Mouse (Mus musculus): ENCODE results near the gene Pou4f2. TPM values are rescaled to one million over a fixed set of nuclear protein-coding genes. Genes with fewer than 3 reads are reported as not detected.

Pou4f2 gene
- polyA plus RNA-seq, 1 experiment from 2014 or later, result not detected

DNA sequence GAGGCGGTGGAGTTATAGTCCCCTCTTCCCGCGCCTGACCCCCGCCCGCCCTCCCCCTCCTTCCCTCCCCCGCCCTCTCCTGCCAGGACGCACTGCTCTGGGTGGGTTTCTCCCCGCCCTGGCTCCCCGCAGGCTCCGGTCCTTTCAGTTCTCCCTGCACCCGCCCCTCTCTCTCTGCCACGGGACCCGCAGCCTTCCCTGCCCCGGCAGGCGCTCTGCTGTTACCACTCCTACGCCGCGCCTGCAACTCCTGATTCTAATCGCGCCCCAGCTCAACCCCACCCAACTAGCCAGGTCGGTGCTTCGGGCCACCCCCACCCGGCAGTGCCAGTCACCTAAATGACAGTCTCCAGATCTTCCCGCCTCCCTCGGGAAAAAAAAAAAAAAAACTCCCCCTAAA, 216 bp upstream of the Pou4f2 start:
- Histone ChIP-seq H3K9ac (ENCODE audit: low read depth, low read length) (no peak overlapping the region), H3K27ac (ENCODE audit: low read depth, low read length) (no peak overlapping the region), H3K4me1 (ENCODE audit: control insufficient read depth, insufficient read depth, low read length) (peaks cover 6% of the 10 kb centered on the region; the same call in 1 of the 2 replicates), H3K27me3 (ENCODE audit: control insufficient read depth, insufficient read depth, low read length) (peaks cover 90% of the 10 kb centered on the region), H3K36me3 (ENCODE audit: control insufficient read depth, insufficient read depth, low read length) (no peaks in the 10 kb centered on the region), H3K4me2 (peak overlapping the region; percentile 76), H3K4me3 (ENCODE audit: low read depth, low read length) (peak overlapping the region; percentile 51), H3K9me3 (replicated peaks; ENCODE audit: control insufficient read depth, low read length) (no peaks in the 10 kb centered on the region)
- ATAC-seq (replicated peaks; ENCODE audit: insufficient number of reproducible peaks, low FRiP score, low TSS enrichment), result no peak
- 2% methylated on average over 19 of the region's 25 CpGs for WGBS (ENCODE audit: insufficient replicate concordance)

DNA sequence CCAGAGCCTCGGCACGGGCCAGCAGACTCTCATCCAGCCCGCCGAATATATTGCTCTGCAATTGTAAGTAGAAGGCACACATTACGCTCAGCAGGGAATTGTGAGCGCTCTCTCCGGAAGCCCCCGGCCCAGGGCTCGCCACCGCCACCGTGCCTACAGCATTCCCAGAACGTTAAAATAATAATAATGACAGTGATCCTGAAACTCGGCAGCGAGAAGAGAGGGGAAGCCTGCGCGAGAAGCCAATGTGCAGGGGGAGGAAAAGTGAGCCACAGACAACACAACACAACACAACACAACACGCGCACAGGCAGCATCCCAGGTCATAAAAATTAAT, 853 bp downstream of the Pou4f2 start:
- Histone ChIP-seq H3K27ac (ENCODE audit: low read depth, low read length) (no peak overlapping the region), H3K4me1 (ENCODE audit: control insufficient read depth, insufficient read depth, low read length) (peaks cover 6% of the 10 kb centered on the region; the same call in 1 of the 2 replicates), H3K27me3 (ENCODE audit: control insufficient read depth, insufficient read depth, low read length) (peaks cover 84% of the 10 kb centered on the region), H3K36me3 (ENCODE audit: control insufficient read depth, insufficient read depth, low read length) (no peaks in the 10 kb centered on the region), H3K9ac (ENCODE audit: low read depth, low read length) (no peak overlapping the region), H3K4me2 (peak overlapping the region; percentile 76), H3K4me3 (ENCODE audit: low read depth, low read length) (peak overlapping the region; percentile 51), H3K9me3 (replicated peaks; ENCODE audit: control insufficient read depth, low read length) (no peaks in the 10 kb centered on the region)
- no peak for ATAC-seq (replicated peaks; ENCODE audit: insufficient number of reproducible peaks, low FRiP score, low TSS enrichment)
- 2% methylated on average over 18 of the region's 18 CpGs for WGBS (ENCODE audit: insufficient replicate concordance)

DNA sequence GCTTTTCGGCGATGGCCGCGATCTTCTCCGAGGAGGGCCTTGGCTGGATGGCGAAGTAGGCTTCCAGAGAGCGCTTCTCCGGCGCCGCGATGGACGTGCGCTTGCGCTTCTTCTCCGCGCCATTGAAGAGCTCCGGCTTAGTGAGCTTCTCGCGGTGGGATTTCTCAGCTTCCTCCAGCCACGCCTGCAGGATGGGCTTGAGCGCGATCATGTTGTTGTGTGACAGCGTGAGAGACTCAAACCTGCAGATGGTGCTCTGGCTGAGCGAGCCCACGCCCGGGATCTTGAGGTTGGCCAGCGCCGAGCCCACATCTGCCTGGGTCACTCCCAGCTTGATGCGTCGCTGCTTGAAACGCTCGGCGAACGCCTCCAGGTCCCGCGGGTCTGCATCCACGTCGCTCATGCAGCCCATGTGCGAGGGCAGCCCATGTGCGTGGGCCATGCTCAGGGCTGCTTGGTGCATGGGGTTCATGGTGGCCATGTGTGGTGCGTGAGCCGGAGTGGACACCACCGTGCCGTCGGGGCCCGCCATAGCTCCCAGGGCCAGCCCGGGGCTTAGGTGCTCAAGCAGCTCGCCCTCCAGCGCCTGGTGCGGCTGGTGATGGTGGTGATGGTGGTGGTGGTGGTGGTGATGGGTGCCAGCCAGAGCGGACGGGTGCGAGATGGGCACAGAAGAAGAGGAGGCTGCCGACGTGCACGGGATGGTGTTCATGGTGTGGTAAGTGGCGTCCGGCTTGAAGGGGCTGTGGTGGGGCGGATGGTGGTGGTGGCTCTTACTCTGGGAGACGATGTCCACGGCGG, 1.4 kb downstream of the Pou4f2 start:
- Histone ChIP-seq H3K9me3 (replicated peaks; ENCODE audit: control insufficient read depth, low read length) (no peaks in the 10 kb centered on the region), H3K9ac (ENCODE audit: low read depth, low read length) (no peak overlapping the region), H3K4me1 (ENCODE audit: control insufficient read depth, insufficient read depth, low read length) (peaks cover 6% of the 10 kb centered on the region; the same call in 1 of the 2 replicates), H3K4me3 (ENCODE audit: low read depth, low read length) (peak overlapping the region; percentile 51), H3K27ac (ENCODE audit: low read depth, low read length) (no peak overlapping the region), H3K36me3 (ENCODE audit: control insufficient read depth, insufficient read depth, low read length) (no peaks in the 10 kb centered on the region), H3K27me3 (ENCODE audit: control insufficient read depth, insufficient read depth, low read length) (peaks cover 81% of the 10 kb centered on the region), H3K4me2 (peak overlapping the region; percentile 76)
- 2% methylated on average over 62 of the region's 62 CpGs for WGBS (ENCODE audit: insufficient replicate concordance)
- no peak for ATAC-seq (replicated peaks; ENCODE audit: insufficient number of reproducible peaks, low FRiP score, low TSS enrichment)

DNA sequence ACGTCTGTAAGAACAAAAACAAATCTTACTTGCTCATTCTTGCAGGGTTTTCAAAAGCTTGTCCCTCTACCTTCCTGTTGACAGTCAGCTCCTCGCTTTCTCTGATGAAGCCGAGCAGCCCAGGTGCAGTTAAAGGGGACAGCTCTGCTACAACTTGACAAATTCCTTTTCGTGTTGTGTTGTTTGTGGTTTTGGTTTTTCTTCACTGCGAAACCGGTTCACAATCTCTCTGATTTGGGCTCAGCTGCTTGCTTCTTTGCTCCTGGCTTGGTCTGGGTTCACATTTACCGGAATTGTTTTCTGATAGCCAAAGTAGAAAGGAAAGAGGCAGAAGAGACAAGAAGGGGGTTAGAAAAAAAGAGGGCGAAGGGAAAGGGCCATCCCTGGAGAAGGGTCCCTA, 2.1 kb downstream of the Pou4f2 start:
- 6% methylated on average over 8 of the region's 8 CpGs for WGBS (ENCODE audit: insufficient replicate concordance)
- Histone ChIP-seq H3K9ac (ENCODE audit: low read depth, low read length) (no peak overlapping the region), H3K27me3 (ENCODE audit: control insufficient read depth, insufficient read depth, low read length) (peaks cover 80% of the 10 kb centered on the region), H3K4me3 (ENCODE audit: low read depth, low read length) (peak overlapping the region; percentile 51; the same call in 1 of the 2 replicates), H3K4me1 (ENCODE audit: control insufficient read depth, insufficient read depth, low read length) (peaks cover 6% of the 10 kb centered on the region; the same call in 1 of the 2 replicates), H3K27ac (ENCODE audit: low read depth, low read length) (no peak overlapping the region), H3K4me2 (peak overlapping the region; percentile 76), H3K36me3 (ENCODE audit: control insufficient read depth, insufficient read depth, low read length) (no peaks in the 10 kb centered on the region), H3K9me3 (replicated peaks; ENCODE audit: control insufficient read depth, low read length) (no peaks in the 10 kb centered on the region)
- no peak for ATAC-seq (replicated peaks; ENCODE audit: insufficient number of reproducible peaks, low FRiP score, low TSS enrichment)

DNA sequence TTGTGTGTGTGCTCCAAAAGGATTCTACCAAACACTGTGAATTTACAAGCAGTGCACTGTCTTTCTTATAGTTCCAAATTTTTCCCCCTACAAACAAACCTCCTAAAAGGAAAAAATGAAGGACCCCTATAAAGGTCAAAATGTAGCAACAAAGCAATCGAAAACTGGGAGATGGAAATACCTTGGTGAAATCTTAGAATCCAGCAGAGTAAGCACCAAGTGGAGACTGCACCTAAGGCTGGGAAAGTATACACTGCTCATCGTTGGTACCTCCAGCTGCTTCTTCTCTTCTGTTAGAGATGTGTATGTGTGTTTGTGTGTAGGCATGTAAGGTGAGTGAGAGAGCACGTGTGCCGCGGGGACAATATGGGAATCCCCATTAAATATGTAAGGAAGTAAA, 3.1 kb downstream of the Pou4f2 start:
- Histone ChIP-seq H3K27me3 (ENCODE audit: control insufficient read depth, insufficient read depth, low read length) (peaks cover 76% of the 10 kb centered on the region), H3K4me2 (no peak overlapping the region), H3K27ac (ENCODE audit: low read depth, low read length) (no peak overlapping the region), H3K4me3 (ENCODE audit: low read depth, low read length) (no peak overlapping the region), H3K9ac (ENCODE audit: low read depth, low read length) (no peak overlapping the region), H3K36me3 (ENCODE audit: control insufficient read depth, insufficient read depth, low read length) (no peaks in the 10 kb centered on the region), H3K9me3 (replicated peaks; ENCODE audit: control insufficient read depth, low read length) (no peaks in the 10 kb centered on the region), H3K4me1 (ENCODE audit: control insufficient read depth, insufficient read depth, low read length) (peaks cover 6% of the 10 kb centered on the region; the same call in 1 of the 2 replicates)
- no peak for ATAC-seq (replicated peaks; ENCODE audit: insufficient number of reproducible peaks, low FRiP score, low TSS enrichment)
- WGBS (ENCODE audit: insufficient replicate concordance), result 16% methylated on average over 5 of the region's 5 CpGs

DNA sequence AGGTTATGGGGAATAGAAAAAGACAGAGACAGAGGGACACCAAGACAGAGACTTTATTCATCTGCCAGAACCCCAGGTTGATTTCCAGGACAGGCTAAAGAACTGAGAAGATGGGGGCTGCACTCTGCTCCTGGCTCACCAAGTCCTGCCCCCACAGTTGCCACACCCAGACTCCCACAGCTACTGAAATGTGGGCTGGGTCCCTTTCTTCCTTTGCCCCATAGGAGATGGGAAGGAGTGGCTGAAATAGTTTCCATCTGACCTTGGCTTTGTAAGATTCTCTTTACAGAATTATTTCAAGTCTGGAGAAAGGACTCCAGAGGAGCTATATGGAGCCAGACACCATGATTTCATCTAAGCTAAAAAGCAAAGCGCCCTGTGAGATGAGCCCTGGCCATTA, 4.0 kb downstream of the Pou4f2 start:
- no peak overlapping the region for H3K27ac ChIP-seq (ENCODE audit: low read depth, low read length)
- 23% methylated on average over 1 of the region's 1 CpGs for WGBS (ENCODE audit: insufficient replicate concordance)
- no peak overlapping the region for H3K4me3 ChIP-seq (ENCODE audit: low read depth, low read length)
- no peaks in the 10 kb centered on the region for H3K36me3 ChIP-seq (ENCODE audit: control insufficient read depth, insufficient read depth, low read length)
- H3K4me2 ChIP-seq, result no peak overlapping the region
- no peak overlapping the region for H3K9ac ChIP-seq (ENCODE audit: low read depth, low read length)
- peaks cover 6% of the 10 kb centered on the region; the same call in 1 of the 2 replicates for H3K4me1 ChIP-seq (ENCODE audit: control insufficient read depth, insufficient read depth, low read length)
- ATAC-seq (replicated peaks; ENCODE audit: insufficient number of reproducible peaks, low FRiP score, low TSS enrichment), result no peak
- H3K9me3 ChIP-seq (replicated peaks; ENCODE audit: control insufficient read depth, low read length), result no peaks in the 10 kb centered on the region
- peaks cover 75% of the 10 kb centered on the region for H3K27me3 ChIP-seq (ENCODE audit: control insufficient read depth, insufficient read depth, low read length)

DNA sequence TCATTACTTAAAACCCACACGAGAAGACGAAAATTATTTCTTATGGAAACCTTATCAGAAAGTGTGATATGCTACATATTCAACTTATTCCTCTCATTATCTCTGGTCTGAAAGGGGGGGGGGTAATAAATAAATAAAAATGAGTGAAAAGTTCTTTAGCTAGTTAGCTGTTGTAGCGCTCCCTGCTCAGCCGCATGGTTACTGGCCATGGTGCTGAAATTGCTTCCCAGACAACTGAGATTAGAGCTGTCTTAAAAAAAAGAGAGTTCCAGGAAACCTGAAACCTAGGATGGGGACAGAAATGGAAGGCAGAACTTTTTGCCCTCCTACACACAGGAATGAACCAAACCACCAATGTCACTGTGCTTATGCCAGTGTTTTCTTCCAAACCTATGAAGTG, 5.1 kb downstream of the Pou4f2 start:
- no peaks in the 10 kb centered on the region for H3K9me3 ChIP-seq (replicated peaks; ENCODE audit: control insufficient read depth, low read length)
- 5% methylated on average over 4 of the region's 4 CpGs for WGBS (ENCODE audit: insufficient replicate concordance)
- no peak for ATAC-seq (replicated peaks; ENCODE audit: insufficient number of reproducible peaks, low FRiP score, low TSS enrichment)
- peaks cover 75% of the 10 kb centered on the region for H3K27me3 ChIP-seq (ENCODE audit: control insufficient read depth, insufficient read depth, low read length)
- no peak overlapping the region for H3K4me2 ChIP-seq
- H3K4me3 ChIP-seq (ENCODE audit: low read depth, low read length), result no peak overlapping the region
- no peak overlapping the region for H3K27ac ChIP-seq (ENCODE audit: low read depth, low read length)
- H3K4me1 ChIP-seq (ENCODE audit: control insufficient read depth, insufficient read depth, low read length), result peaks cover 3% of the 10 kb centered on the region; the same call in 1 of the 2 replicates
- no peaks in the 10 kb centered on the region for H3K36me3 ChIP-seq (ENCODE audit: control insufficient read depth, insufficient read depth, low read length)
- no peak overlapping the region for H3K9ac ChIP-seq (ENCODE audit: low read depth, low read length)

DNA sequence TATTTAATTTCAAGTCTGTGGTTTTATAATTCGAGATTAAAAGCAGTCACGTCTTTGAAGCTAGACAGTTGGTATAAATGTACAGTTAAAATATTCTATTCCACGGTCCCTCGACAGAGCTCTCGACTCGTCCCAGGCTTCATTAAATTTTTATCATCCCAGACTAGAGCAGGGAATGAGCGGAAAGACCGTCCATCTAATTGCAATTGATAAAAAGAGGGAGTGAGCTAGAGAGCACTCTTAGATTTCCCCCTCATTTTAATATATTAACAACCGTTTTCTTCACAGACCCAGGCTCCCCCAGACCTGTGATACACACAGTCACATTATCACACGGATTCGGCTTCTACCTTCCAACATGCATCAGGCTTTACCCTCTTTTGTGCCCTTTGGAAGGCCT, 8.3 kb downstream of the Pou4f2 start:
- Histone ChIP-seq H3K27ac (ENCODE audit: low read depth, low read length) (no peak overlapping the region), H3K4me3 (ENCODE audit: low read depth, low read length) (no peak overlapping the region), H3K9me3 (replicated peaks; ENCODE audit: control insufficient read depth, low read length) (no peaks in the 10 kb centered on the region), H3K36me3 (ENCODE audit: control insufficient read depth, insufficient read depth, low read length) (no peaks in the 10 kb centered on the region), H3K4me1 (ENCODE audit: control insufficient read depth, insufficient read depth, low read length) (no peaks in the 10 kb centered on the region), H3K4me2 (no peak overlapping the region), H3K9ac (ENCODE audit: low read depth, low read length) (no peak overlapping the region), H3K27me3 (ENCODE audit: control insufficient read depth, insufficient read depth, low read length) (peaks cover 72% of the 10 kb centered on the region)
- WGBS (ENCODE audit: insufficient replicate concordance), result 9% methylated on average over 11 of the region's 11 CpGs
- no peak for ATAC-seq (replicated peaks; ENCODE audit: insufficient number of reproducible peaks, low FRiP score, low TSS enrichment)

DNA sequence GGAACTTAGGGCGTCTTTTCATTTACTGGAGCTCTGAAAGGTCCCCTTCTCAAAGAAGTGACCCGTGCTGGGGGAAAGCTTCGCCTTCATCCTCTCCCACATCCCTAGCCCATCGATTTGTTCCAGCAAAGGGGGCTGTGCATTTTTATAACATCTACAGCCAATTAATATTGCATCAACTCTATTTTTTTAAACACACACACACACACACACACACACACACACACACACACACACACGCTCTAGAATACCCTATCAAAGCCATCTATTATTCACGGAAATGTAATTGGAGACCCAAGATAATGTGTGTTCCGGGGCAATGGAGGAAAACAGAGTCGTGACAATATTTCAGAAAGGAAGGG, 8.7 kb downstream of the Pou4f2 start:
- no peaks in the 10 kb centered on the region for H3K9me3 ChIP-seq (replicated peaks; ENCODE audit: control insufficient read depth, low read length)
- no peak overlapping the region for H3K27ac ChIP-seq (ENCODE audit: low read depth, low read length)
- no peak overlapping the region for H3K9ac ChIP-seq (ENCODE audit: low read depth, low read length)
- H3K27me3 ChIP-seq (ENCODE audit: control insufficient read depth, insufficient read depth, low read length), result peaks cover 75% of the 10 kb centered on the region
- no peaks in the 10 kb centered on the region for H3K4me1 ChIP-seq (ENCODE audit: control insufficient read depth, insufficient read depth, low read length)
- no peaks in the 10 kb centered on the region for H3K36me3 ChIP-seq (ENCODE audit: control insufficient read depth, insufficient read depth, low read length)
- no peak overlapping the region for H3K4me3 ChIP-seq (ENCODE audit: low read depth, low read length)
- WGBS (ENCODE audit: insufficient replicate concordance), result 5% methylated on average over 8 of the region's 8 CpGs
- H3K4me2 ChIP-seq, result no peak overlapping the region
- ATAC-seq (replicated peaks; ENCODE audit: insufficient number of reproducible peaks, low FRiP score, low TSS enrichment), result no peak

All from heart, embryonic 11.5 days (tissue).